Comparison of ENCODE assay signal across 24 mouse cellular contexts in genomic region chr16:25826016-25826415, GRCm38 (mm10).
A peak's percentile ranks its signal among the peaks of the same experiment; 100 is the strongest.
DNase-seq lines count a peak whose midpoint lies in the region; ATAC-seq lines count a peak whose summit lies in the region.
"Had no signal": no experiment of that assay in that cellular context is flagged by ENCODE, and none has a peak within 500 bp of the region (broad histone marks: within the 10 kb centered on the region; RNA-seq: fewer than 3 reads in every experiment).

No protein-coding gene starts in this region.

- ATAC-seq in embryonic facial prominence, embryonic 14.5 days (ENCODE audit: low read depth) = peak; percentile 53; the same call in 1 of the 2 replicates
- no peak for ATAC-seq in cerebellum, adult (ENCODE audit: insufficient number of reproducible peaks, low FRiP score, low TSS enrichment)
- ATAC-seq in hindbrain, embryonic 11.5 days (ENCODE audit: low FRiP score) = no peak
- ATAC-seq: activated CD4-positive, CD25-positive, alpha-beta regulatory T cell, adult 4 months; forebrain, embryonic 15.5 days; hindbrain, embryonic 16.5 days; intestine, embryonic 15.5 days had no signal

- no peaks in the 10 kb centered on the region for H3K9me3 ChIP-seq in embryonic facial prominence, embryonic 14.5 days (ENCODE audit: control insufficient read depth, low read length)
- H3K9me3 ChIP-seq in hindbrain, embryonic 11.5 days (ENCODE audit: control insufficient read depth, low read length) = no peaks in the 10 kb centered on the region
- H3K9me3 ChIP-seq: forebrain, embryonic 12.5 days; forebrain, embryonic 15.5 days; hindbrain, embryonic 13.5 days; intestine, embryonic 15.5 days had no signal

- H3K4me2 ChIP-seq in embryonic facial prominence, embryonic 14.5 days (ENCODE audit: low read depth, low read length) = no peak overlapping the region
- no peak overlapping the region for H3K4me2 ChIP-seq in hindbrain, embryonic 11.5 days (replicated peaks; ENCODE audit: low read depth, low read length)
- H3K4me2 ChIP-seq: forebrain, embryonic 12.5 days; forebrain, embryonic 15.5 days; heart, embryonic 11.5 days; hindbrain, embryonic 13.5 days; intestine, embryonic 15.5 days had no signal

- H3K36me3 ChIP-seq in embryonic facial prominence, embryonic 14.5 days (ENCODE audit: control insufficient read depth, insufficient read depth, low read length) = no peaks in the 10 kb centered on the region
- H3K36me3 ChIP-seq in hindbrain, embryonic 11.5 days (ENCODE audit: control insufficient read depth, insufficient read depth, low read length) = no peaks in the 10 kb centered on the region
- H3K36me3 ChIP-seq: forebrain, embryonic 12.5 days; forebrain, embryonic 15.5 days; hindbrain, embryonic 13.5 days; intestine, embryonic 15.5 days had no signal

- no peak overlapping the region for H3K4me3 ChIP-seq in embryonic facial prominence, embryonic 14.5 days (ENCODE audit: low read depth, low read length)
- H3K4me3 ChIP-seq in hindbrain, embryonic 11.5 days (ENCODE audit: low read depth, low read length) = no peak overlapping the region
- H3K4me3 ChIP-seq: erythroblast, embryonic 14.5 days; forebrain, embryonic 12.5 days; forebrain, embryonic 15.5 days; heart, adult 2 months; hindbrain, embryonic 13.5 days; intestine, embryonic 15.5 days had no signal

- H3K9ac ChIP-seq in embryonic facial prominence, embryonic 14.5 days (ENCODE audit: low read depth, low read length) = no peak overlapping the region
- no peak overlapping the region for H3K9ac ChIP-seq in hindbrain, embryonic 11.5 days (ENCODE audit: low read depth, low read length)
- H3K9ac ChIP-seq: forebrain, embryonic 12.5 days; forebrain, embryonic 15.5 days; hindbrain, embryonic 13.5 days; intestine, embryonic 15.5 days had no signal

- H3K27ac ChIP-seq in embryonic facial prominence, embryonic 14.5 days (replicated peaks; ENCODE audit: low read depth, low read length) = no peak overlapping the region
- H3K27ac ChIP-seq in hindbrain, embryonic 11.5 days (ENCODE audit: low read depth, low read length) = no peak overlapping the region
- H3K27ac ChIP-seq: forebrain, embryonic 12.5 days; forebrain, embryonic 15.5 days; heart, adult 2 months; hindbrain, embryonic 13.5 days; intestine, embryonic 15.5 days had no signal

- H3K4me1 ChIP-seq in embryonic facial prominence, embryonic 14.5 days (ENCODE audit: control insufficient read depth, insufficient read depth, low read length) = peaks cover 2% of the 10 kb centered on the region; the same call in 1 of the 2 replicates
- H3K4me1 ChIP-seq in hindbrain, embryonic 11.5 days (replicated peaks; ENCODE audit: control insufficient read depth, insufficient read depth, low read length) = no peaks in the 10 kb centered on the region
- H3K4me1 ChIP-seq: forebrain, embryonic 12.5 days; forebrain, embryonic 15.5 days; hindbrain, embryonic 13.5 days; intestine, embryonic 15.5 days had no signal

- peak; percentile 79 for DNase-seq in gastrocnemius, adult 18-20 months (ENCODE audit: low spot score)
- no peak for DNase-seq in gastrocnemius, postnatal 10 days
- peak; percentile 4 for DNase-seq in brain, adult 2 months (ENCODE audit: low read depth, low spot score)
- DNase-seq in embryonic facial prominence, embryonic 14.5 days (ENCODE audit: low spot score) = peak; percentile 58
- DNase-seq in gastrocnemius, postnatal 14 days = peak; percentile 43
- no peak for DNase-seq in lung, postnatal 36 days
- DNase-seq in hindbrain, embryonic 11.5 days (ENCODE audit: low spot score) = no peak
- DNase-seq: adrenal gland, adult 8-10 months; adrenal gland, postnatal 25 days; cerebellum, adult 11 months; cerebellum, adult 2 months; cerebellum, adult 9-11 months; cerebellum, postnatal 25 days; heart, adult 2 months; kidney, adult 11 months had no signal

- no peaks in the 10 kb centered on the region for H3K27me3 ChIP-seq in embryonic facial prominence, embryonic 14.5 days (replicated peaks; ENCODE audit: control insufficient read depth, insufficient read depth, low read length)
- H3K27me3 ChIP-seq in hindbrain, embryonic 11.5 days (ENCODE audit: control insufficient read depth, insufficient read depth, low read length) = no peaks in the 10 kb centered on the region
- H3K27me3 ChIP-seq: forebrain, embryonic 12.5 days; forebrain, embryonic 15.5 days; hindbrain, embryonic 13.5 days; intestine, embryonic 15.5 days had no signal

- whole genome bisulfite sequencing in embryonic facial prominence, embryonic 14.5 days = 32% methylated on average over 7 of the region's 7 CpGs
- WGBS in hindbrain, embryonic 11.5 days = 70% methylated on average over 7 of the region's 7 CpGs

- intact Hi-C loops in gastrocnemius, postnatal 14 days (cut with DNase I; ENCODE audit: low total_unique reads) = no loop called here

Comparison
In these comparisons a context has a peak if more than half of its experiments do, and no peak if none do; other contexts are left out.
1. DNase-seq: peak in gastrocnemius, adult 18-20 months (single experiment), brain, adult 2 months (single experiment), embryonic facial prominence, embryonic 14.5 days (single experiment) and gastrocnemius, postnatal 14 days (single experiment); none in gastrocnemius, postnatal 10 days (single experiment), lung, postnatal 36 days (single experiment) and hindbrain, embryonic 11.5 days (single experiment).